Mouse (Mus musculus): ENCODE results near the gene Dnah12.
"Not testable (repeated sequence)": the region's sequence is repeated elsewhere in the genome, so short reads cannot be mapped to it uniquely, and the experiment has no call there.

The Dnah12 gene

DNA sequence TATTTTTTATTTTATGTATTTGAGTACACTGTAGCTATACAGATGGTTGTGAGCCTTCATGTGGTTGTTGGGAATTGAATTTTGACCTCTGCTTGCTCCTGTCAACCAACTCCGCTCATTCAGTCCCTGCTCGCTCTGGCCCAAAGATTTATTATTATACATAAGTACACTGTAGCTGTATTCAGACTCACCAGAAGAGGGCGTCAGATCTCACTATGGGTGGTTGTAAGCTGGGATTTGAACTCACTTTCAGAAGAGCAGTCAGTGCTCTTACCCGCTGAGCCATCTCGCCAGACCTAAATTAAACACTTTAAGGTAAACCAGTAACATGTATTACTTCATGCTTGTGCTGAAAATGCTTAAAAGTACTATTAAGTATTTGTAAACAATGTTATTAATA lies 12.2 kb downstream of the Dnah12 start:
- not testable (repeated sequence) for DNase-seq (ENCODE audit: inconsistent age in 2 of 2, low spot score in 1 of 2)

DNA sequence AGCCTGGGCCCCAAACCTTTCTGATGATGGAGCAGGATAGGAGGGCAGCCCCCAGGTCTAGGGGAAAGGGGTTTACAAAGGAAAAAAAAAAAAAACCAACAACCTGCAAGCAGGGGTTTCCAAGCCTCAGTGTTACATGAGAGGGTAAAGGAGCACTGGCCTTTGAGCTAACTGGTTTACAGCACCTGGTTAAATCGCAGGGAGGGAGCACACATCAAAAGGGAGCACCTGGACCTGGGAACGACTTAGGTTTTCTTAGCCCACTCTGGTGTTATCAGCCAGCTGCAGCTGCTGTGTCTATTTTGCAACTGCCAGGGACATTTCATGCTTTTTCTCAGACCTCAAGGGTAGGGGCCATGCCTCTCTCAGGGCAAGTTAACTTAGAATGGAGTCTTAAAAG lies 26.6 kb downstream of the Dnah12 start:
- not testable (repeated sequence) for DNase-seq (ENCODE audit: inconsistent age in 2 of 2, low spot score in 1 of 2)

DNA sequence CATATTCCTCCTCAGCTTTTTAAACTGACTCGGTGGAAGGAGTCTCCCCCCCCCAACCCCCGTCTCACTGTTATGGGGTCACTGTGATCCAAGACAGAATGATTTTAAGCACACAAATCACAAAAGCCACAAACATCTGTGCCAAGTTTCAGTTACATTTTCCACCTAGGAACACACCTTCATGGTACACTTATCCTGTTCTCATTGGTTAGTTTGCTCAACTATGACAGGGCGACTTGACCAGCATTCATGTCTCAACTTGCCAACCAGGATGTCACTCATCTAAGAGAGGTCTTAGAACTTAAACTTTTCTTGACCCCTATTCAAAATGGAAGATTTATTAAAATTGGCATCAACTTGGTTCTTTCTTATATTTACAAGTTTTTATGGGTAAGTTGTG lies 31.8 kb downstream of the Dnah12 start:
- no peak for DNase-seq (ENCODE audit: inconsistent age in 2 of 2, low spot score in 1 of 2)

DNA sequence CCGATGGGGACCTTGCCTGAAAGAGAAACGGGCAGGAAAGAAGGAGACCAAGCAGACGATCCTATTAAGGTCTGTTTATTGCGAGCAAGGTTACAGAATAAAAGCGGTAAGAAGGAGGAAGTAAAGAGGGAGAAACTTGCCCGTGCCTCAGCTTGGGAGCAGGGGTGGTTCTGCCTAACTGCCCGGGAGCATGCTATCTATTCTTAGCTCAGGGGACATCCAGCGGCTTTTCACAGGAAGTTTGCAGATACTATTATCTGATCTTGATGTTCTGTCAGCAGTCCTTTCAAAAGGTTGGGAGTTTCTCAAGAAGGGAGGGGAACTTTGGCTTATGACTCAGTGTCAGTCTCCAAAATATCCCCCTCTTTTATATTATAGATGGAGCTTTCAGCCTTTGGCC lies 65.5 kb downstream of the Dnah12 start:
- peak; percentile 4 to 16 for DNase-seq (ENCODE audit: inconsistent age in 2 of 2, low spot score in 1 of 2)

DNA sequence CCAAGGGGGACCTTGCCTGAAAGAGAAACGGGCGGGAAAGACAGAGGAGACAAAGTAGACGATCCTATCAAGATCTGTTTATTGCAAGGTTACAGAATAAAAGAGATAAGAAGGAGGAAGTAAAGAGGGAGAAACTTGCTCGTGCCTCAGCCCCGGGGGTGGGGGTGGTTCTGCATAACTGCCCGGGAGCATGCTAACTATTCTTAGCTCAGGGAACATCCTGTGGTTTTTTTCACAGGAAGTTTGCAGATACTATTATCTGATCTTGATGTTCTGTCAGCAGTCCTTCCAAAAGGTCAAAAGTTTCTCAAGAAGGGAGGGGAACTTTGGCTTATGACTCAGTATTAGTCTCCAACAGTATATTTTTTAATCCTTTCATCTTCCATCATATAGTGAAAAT lies 71.8 kb downstream of the Dnah12 start:
- DNase-seq (ENCODE audit: inconsistent age in 2 of 2, low spot score in 1 of 2) = no peak

DNA sequence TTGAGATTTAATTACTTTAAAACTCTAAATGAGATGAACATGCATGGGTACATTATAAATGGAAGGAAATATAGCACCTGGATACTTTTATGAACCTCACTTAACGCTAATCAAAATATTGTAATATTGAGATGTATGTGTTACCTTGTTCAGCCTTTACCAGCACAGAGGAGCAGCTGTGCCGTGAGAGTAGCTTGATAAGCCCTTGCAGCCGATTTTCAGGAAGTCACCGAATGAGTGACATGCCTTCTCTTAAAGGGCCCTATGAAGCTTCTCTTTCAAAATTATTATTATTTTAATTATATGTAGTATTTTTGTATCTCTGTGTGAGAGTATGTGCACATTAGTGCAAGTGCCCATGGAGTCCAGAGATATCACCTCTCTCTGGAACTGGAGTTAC lies 75.1 kb downstream of the Dnah12 start:
- no peak for DNase-seq (ENCODE audit: inconsistent age in 2 of 2, low spot score in 1 of 2)

DNA sequence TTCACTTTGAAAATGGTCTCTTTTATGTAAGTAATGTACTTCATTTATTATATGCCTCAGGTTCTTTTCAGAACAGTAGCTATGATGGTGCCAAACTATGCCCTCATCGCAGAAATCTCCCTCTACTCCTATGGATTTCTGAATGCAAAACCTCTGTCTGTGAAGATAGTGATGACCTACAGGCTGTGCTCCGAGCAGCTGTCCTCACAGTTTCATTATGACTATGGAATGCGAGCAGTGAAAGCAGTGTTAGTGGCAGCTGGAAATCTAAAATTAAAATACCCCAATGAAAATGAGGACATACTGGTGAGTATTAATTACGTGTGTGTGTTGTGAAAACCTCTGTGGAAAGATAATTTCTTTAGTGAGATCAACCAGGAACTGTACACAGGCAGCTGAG lies 80.5 kb downstream of the Dnah12 start:
- no peak for DNase-seq (ENCODE audit: inconsistent age in 2 of 2, low spot score in 1 of 2)

DNA sequence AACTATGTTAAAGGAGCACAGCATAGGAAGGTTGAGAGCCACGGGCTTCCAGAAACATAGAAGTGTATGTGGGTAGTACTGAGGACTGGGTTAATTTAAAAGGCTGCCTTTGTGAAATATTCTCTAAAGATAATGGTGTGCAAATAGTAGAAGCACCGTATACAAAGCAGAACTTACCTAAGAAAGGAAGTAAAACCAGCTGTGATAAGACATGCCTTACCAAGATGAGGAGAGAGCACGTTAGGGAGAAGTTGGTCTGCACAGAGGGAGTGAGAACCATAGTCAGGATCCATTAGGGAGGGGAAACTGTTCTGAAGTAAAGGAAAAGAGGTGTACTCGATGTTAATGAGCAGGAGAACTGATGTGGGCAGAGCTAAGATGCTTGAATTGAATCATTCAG lies 90.7 kb downstream of the Dnah12 start:
- DNase-seq (ENCODE audit: inconsistent age in 2 of 2, low spot score in 1 of 2) = no peak

DNA sequence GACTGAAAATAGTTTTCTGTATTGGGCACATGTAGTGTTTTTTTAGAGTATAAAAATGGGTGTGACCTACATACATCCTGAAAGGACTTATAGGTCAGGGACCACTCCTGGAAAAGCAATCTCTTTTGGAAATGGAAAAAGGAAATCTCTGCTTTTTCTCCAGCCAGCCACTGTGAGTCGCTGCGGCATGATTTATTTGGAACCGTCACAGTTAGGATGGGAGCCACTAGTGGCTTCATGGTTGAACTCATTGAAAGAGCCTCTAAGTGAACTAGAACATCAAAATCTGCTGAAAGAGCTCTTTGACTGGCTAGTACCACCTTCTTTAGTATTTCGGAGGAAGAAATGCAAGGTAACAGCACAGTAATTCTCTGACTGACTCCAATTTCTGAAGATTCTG lies 92.6 kb downstream of the Dnah12 start:
- peak in 1 of 2 experiments; percentile 41 for DNase-seq (ENCODE audit: inconsistent age in 2 of 2, low spot score in 1 of 2)

DNA sequence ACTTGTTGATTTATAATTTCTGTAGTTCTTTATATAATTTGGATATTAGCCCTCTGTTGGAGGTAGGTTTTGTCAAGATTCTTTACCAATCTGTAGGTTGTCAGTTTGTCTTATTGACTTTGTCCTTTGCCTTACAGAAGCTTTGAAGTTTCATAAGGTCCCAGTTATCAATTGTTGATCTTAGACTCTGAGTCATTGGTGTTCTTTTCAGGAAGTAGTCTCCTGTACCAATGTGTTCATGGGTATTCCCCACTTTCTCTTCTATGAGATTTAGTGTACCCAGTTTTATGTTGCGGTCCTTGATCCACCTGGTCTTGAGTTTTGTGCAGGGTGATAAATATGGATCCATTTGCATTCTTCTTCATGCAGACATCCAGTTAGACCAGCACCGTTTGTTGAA lies 101.4 kb downstream of the Dnah12 start:
- no peak for DNase-seq (ENCODE audit: inconsistent age in 2 of 2, low spot score in 1 of 2)

DNA sequence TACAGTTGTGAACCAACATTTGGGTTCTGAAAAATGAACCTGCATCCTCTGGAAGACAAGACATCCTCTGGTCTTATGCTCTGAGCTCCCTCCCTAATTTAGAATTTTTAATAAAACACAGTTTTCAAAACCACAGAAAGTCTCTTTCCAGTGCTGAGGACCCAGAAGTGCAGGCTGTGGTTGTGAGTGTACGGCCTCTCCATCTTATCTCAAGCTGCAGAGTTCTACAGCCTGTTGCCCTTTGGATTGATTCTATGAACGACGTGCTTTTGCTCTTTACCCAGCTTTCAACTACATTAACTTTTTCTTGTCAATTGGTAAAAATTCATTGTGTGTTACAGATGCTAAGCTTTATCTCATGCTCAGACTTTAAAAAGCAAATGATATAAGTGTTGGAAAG lies 105.3 kb downstream of the Dnah12 start:
- no peak for DNase-seq (ENCODE audit: inconsistent age in 2 of 2, low spot score in 1 of 2)

DNA sequence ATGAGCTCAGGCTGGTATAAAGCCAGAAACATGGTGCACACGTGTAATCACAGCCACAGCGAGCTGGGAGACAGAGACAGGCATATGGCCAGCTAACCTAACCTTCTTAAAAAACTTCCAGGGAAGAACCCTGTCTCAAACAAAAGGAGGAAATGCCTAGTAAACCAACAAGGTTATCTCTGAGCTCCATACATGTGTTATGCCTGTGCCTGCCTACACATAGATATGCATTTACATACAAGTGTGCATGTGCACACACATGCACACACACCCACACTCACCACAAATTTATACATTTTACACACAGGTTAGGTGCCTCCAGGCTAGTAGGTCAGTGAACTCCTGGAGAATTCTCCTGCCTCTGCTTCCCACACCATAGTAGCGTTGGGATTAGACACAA lies 106.2 kb downstream of the Dnah12 start:
- DNase-seq (ENCODE audit: inconsistent age in 2 of 2, low spot score in 1 of 2) = no peak

DNA sequence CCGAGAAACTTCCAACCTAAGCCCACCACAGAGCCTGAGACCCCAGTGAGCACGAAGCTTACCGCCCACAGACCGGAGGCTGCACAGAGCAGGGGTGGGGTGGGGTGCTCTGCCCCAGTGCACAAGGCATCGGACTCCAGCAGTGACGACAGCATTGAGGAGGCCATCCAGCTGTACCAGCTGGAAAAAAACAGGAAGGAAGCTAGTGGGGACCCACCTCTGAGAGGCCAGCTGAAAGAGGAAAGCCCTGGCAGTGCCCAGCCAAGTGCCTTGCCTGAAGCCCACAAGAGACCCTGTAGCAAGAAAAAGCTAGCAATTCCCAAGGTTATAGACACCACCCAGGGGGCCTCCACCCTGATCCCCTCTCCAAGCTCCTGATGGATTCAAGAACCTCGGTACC lies 112.4 kb downstream of the Dnah12 start:
- DNase-seq (ENCODE audit: inconsistent age in 2 of 2, low spot score in 1 of 2) = no peak

DNA sequence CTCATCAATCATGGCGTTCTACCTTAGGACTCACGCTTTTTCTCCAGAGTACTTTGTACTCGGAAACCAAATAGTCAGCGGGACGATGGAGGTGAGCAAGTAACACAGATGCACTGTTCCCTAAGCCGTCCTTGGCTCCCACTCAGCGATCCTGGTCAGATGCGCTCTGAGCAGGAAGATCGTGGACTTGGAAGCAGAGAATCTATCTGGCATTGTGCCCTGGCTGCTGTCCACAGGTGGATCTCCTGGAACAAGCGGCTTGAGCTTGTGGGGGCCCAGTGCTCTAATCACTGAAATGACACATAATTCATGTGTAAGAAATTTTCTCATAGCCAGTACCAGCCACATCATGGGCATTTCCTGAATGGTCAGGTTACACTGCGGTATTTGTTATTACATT lies 119.7 kb downstream of the Dnah12 start:
- DNase-seq (ENCODE audit: inconsistent age in 2 of 2, low spot score in 1 of 2) = no peak

DNA sequence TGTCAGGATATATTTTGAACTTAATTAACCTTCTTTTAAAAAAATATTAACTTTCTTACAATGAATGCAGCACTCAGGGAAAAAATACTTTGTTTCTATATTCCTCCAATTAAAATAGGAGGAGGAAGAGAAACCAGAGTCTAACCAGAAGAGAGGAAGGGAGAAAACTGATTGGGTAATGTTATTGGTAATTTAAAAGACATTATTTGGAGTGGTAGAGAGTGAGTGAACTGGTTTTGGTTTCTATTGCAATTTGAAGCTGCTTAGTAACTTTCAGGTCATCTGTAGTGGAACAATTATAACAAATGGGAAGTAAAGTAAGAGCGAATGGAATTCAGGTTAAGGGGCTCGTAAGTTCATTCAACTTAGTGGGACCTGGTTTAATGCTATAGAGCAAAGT lies 120.8 kb downstream of the Dnah12 start:
- DNase-seq (ENCODE audit: inconsistent age in 2 of 2, low spot score in 1 of 2) = no peak

DNA sequence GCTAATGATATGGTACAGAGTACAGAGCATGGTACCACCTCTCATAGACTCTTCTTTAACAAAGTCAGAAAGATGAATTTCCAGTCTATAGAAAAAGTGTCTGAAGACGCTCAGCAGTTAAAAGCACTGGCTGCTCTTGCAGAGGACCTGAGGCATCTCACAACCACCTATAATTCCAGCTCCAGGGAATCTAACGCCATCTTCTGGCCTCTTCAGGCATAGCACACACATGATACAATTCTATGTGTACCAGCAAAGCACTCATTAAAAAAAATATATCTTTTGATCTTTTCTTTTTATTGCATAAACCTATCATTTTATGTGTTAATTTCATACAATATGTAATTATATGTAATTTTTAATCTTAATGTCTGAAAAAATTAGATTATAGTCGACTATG lies 121.8 kb downstream of the Dnah12 start:
- no peak for DNase-seq (ENCODE audit: inconsistent age in 2 of 2, low spot score in 1 of 2)

DNA sequence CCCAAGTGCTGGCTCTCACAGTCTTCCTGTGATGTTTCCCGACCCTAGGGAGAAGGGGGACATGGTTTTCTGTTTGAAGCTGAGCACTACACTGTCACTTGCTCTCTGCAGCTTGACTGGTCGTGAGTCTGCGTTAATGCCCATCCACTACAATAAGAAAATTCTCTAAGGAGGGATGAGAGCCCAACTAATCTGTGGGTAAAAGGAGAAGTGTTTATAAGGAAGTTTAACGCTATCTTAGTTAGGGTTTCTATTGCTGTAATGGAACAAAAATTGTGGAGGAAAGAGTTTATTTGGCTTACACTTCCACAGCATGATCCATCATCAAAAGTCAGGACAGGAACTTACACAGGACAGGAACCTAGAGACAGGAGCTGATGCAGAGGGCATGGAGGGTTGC lies 123.7 kb downstream of the Dnah12 start:
- DNase-seq (ENCODE audit: inconsistent age in 2 of 2, low spot score in 1 of 2) = no peak

DNA sequence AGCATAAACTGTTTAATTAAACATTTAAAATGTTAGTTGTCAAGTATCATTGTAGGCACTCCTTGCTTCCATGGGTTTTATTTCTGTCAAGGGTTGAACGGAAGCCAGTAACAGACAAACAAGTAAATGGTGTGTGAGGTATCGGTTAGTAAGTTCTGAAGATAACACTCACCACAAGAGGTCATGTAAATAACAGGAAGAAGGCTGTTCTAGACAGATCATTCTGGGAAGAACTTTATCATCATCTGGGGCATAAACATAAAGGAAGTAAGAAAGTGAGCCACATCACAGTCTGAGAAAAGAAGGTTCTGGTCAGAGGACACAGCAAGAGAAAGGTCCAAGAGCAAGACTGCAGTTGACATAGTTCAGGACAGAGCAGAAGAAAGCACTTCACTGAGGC lies 132.9 kb downstream of the Dnah12 start:
- no peak for DNase-seq (ENCODE audit: inconsistent age in 2 of 2, low spot score in 1 of 2)

DNA sequence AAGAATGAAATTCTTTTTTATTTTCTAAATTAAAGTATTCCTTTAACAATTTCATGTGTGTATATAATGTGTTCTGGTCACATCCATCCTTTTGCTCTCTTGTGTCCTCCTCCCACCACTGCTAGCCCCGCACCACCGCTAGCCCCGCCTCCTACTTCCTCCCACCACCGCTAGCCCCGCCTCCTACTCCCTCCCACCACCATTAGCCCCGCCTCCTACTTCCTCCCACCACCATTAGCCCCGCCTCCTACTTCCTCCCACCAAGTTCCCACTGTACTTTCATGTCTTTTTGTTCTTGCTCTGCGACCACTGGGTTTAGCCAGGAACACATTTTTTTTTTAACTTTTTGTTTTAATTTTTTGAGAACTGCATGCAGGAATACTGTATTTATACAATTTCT lies 160.0 kb downstream of the Dnah12 start:
- no peak for DNase-seq (ENCODE audit: inconsistent age in 2 of 2, low spot score in 1 of 2)

DNA sequence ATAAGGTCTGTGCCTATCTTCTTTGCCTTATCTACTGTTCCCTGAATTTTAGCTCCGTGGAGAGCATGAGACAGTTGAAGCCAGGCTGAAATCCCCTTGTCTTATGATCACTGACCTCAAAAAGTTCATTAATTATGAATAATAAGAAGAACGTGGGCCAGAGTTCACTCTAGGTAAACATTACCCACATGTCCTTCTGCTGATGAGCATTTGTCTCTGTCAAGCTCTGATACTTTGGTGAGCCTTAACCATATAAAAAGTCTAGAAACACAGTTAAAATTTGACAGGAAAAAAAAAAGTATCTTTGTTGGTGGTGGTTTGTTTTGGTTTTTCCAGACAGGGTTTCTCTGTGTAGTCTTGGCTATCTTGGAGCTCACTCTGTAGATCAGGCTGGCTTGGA lies 161.0 kb downstream of the Dnah12 start:
- DNase-seq (ENCODE audit: inconsistent age in 2 of 2, low spot score in 1 of 2) = no peak

DNA sequence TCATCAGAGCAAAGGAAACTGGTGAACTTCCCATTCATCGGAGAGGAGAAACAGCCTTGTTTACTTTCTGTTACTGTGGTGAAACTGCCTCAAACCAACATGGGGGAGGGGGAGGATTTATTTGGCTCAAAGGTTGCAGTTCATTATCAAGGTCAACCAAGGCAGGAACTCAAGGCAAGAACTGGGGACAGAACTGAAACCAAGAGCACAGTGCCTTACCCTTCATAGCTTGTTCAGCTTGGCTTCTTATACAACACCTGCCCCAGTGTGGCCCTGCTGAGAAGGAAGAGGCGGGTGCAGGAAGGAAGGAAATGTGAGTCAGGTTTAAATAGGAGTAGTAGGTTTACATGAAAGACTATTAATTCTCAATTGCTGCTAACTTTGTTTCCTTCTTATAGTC lies 165.3 kb downstream of the Dnah12 start:
- peak; percentile 17 to 59 for DNase-seq (ENCODE audit: inconsistent age in 2 of 2, low spot score in 1 of 2)

DNA sequence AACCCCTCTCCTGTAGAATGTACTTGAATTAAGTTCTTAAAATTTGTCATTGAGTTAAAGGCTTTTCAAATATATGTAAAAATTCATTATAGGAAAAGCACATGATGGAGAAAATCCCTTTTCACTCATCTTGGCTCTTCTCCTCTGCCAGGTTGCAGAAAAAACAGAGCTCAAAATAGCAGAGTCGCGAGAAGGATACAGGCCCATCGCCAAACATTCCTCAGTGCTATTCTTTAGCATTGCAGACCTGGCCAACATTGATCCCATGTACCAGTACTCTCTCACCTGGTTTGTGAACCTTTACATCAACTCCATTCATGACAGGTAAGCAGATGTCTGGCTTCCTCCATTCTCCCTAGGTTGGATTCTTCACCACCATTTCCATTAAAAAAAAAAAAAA lies 165.9 kb downstream of the Dnah12 start:
- no peak for DNase-seq (ENCODE audit: inconsistent age in 2 of 2, low spot score in 1 of 2)

DNA sequence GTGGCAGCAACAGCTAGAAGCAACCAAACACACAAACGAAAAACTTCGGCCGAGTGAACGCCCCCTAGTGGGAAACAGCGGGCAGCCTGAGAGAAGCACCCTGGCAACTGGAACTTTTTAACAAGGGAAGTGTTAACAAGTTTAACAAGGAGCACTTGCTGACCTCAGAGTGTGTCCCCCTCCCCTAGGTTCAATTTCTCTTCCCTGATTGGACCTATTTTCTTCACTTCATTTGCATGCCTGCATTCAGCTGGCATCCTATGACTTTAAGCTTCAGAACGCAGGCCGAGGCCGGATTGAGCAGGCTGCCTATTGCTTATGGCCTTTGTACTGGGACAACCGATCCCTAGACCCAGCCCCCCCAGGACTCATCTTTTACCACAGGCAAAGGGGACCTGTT lies 174.3 kb downstream of the Dnah12 start:
- DNase-seq (ENCODE audit: inconsistent age in 2 of 2, low spot score in 1 of 2) = peak in 1 of 2 experiments; percentile 18

DNA sequence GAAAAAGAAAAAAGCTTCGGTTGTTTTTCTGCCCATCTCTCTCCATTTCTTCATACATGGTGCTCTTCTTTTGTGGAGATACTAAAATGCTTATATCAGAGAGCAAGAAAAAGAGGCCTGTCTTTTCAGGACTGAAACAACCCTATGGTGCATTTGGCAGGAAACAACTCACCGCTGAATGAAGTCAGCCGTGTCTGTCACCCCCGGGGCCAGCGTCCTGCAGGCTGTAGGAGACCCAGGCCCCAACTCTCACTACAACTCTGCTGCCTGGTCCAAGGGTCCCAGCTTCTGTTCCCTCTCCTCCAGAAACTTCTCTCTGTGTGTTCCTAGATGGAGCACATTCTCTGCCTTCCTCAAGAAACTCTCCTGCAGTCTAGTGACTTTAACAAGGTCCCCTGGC lies 175.2 kb downstream of the Dnah12 start:
- DNase-seq (ENCODE audit: inconsistent age in 2 of 2, low spot score in 1 of 2) = no peak

All from adrenal gland, adult (tissue).